Mouse (Mus musculus) left cerebral cortex, postnatal 25 days (tissue): ENCODE results near the gene Ctrb1. TPM values are rescaled to one million over a fixed set of nuclear protein-coding genes. Genes with fewer than 3 reads are reported as not detected.

Experiments used
- DNase-seq, 2 experiments: peaks; one replicate each; pipeline ENCODE4 v3.0.0; 2022; ENCODE audit warnings: low spot score in 2 of 2, mixed read lengths in 1 of 2
- intact Hi-C: fragments of 180-260 bp; cut with DNase I; formaldehyde crosslinking; loops from one replicate; pipeline ENCODE4 v1.15.1; 2025
- total RNA-seq, 2 experiments: library from RNA; stranded (reverse); gene quantifications; 2 replicates each; pipeline ENCODE4 v1.2.3; 2021

Gene Ctrb1
- not detected for total RNA-seq

DNA sequence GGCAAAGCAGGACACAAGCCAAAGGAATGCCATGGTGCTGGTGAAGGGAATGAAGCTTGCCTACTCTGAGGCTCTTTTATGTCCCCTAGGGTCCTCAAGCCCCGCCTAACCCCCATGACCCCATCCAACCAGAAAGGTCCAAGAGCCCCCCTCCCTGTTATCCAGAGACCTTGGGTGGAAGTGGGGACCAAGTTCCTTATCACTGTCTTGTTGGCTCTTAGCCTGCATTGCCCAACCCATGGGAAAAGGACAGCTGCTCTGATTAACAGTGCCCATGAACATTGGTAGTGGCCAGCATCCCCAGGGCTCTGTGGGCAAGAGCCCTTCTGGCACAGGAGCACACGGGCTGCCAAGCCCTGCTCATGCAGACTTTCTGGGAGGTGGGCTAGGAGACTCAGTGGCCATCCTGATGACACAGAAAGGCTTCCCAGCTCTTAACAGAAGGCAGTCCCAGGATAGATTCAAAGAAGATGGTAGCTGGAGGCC lies at the start of gene Ctrb1:
Ctrb1 (minus strand) TSS at position 51 of the 486 bp plus-strand sequence.
- intact Hi-C loops, result no loop called here
- no peak for DNase-seq

DNA sequence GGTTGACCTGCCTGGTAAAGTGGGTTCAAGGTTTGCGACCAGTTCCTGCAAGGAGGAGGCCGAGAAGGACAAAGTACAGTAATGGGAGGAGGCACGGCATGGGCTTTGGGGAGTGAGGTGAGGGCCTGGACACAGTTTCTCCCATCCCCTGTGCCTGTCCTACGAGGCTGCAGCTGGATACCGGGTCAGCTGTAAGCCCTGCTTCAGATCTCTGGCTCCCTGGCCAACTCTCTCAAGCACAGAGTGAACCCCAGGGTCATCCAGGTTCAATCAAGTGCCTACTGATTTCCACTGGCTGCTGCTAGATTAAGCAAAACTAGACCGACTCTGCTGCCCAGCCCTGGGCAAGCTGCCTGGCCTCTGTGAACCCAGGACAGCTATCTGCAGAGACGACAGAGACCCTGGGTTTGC lies 49.5 kb upstream of the Ctrb1 start:
- no peak for DNase-seq
- intact Hi-C loops, result no loop called here

DNA sequence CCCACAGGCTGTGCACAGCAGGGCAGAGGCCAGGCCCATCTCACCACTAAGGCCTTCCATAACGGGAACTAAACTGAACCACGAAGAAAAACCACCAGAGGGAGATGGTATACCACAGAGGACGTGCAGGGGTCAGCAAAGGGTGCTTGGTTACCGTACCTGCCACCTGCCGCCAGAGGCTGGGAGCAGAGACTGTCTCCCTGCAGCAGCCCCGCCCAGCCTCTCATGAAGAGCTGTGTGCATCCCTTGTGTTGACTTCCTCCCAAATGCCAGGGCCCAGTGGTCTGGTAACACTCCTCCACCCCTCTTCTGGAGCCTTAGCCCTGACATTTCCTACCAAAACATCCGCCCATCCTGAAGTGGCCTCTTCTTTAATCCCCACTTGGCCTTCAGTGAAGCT lies 48.8 kb upstream of the Ctrb1 start:
- intact Hi-C loops, result no loop called here
- no peak for DNase-seq

DNA sequence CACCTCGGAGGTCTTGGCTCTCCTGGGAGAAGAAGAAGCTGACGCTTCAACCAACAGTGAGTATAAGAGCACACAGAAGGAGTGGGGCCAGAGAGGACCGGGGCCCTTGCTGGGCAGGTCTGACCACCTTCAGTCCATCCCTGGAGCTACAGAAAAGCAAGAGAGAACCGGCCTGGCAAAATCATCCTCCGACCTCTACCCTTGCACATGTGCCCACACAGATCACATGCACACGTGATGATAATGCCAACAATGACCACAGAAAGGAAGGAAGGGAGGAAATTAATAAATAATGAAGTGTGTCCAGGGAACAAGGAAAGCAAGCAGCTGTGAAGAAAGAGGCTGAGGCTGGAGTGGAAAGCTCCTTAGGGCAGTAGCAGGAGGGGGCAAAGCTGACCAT lies 48.1 kb upstream of the Ctrb1 start:
- no peak for DNase-seq

DNA sequence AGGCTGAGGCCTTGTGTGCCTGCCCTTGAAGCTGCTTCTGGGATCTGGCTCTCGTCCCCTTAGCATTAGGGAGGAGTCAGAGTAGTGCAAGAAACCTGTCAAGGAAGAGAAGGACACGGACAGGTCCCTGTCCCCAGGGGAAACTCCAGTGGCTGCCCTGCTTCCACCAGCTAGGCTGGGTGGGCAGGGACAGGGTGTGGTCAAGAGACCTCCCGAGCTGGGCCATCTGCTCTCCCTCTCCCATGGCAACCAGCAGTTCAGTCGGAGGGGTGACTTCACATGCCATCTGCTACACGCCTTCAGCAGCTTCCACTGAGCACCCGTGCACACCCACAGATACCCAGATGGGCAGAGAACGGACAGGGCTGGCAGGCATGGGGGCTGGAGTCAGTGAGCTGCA lies 45.5 kb upstream of the Ctrb1 start:
- intact Hi-C loops, result no loop called here
- DNase-seq, result peak in 1 of 2 experiments; percentile 86

More for the DNA sequence above, 48.1 kb upstream of the Ctrb1 start:
- intact Hi-C loops, result no loop called here

DNA sequence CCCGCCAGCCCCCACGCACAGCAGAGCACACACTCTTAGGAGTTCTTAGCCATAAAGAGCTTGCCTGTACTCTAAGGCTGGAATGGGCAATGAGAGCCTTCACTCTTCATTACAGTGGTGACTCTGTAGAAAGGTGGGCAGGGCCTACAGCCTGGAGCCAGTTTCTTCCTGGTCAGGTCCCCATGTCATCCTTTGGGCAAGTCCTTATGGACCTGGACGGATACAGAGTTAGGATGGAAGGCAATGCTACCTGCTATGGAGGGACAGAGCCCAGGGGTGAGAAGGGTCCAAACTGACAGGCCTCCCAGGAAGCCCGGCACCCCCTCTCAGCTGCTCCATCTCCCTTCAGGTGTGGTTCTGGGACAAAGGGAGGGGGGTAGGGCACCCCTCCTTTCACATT lies 45.0 kb upstream of the Ctrb1 start:
- intact Hi-C loops, result no loop called here
- DNase-seq, result no peak

DNA sequence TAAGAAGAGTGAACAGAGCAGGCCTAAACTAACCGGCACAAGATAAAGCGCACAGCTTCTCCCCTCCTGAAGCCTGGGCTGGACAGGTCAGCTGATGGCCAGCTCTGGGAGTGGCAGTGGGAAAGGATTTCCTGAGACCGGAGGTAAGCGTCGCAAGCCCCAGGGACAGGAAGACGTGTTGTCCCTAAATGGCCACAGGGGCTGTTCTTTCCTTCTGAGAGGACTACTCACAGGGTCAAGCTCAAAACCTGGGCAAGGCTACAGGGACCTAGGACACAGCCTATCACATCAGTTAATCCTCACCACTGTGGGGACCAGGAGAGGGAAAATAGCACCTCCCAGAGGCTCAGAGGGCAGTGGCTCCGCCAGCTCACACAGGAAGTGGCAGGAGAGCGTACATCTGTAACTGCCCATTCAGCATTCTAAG lies 44.5 kb upstream of the Ctrb1 start:
- intact Hi-C loops, result no loop called here
- DNase-seq, result no peak

DNA sequence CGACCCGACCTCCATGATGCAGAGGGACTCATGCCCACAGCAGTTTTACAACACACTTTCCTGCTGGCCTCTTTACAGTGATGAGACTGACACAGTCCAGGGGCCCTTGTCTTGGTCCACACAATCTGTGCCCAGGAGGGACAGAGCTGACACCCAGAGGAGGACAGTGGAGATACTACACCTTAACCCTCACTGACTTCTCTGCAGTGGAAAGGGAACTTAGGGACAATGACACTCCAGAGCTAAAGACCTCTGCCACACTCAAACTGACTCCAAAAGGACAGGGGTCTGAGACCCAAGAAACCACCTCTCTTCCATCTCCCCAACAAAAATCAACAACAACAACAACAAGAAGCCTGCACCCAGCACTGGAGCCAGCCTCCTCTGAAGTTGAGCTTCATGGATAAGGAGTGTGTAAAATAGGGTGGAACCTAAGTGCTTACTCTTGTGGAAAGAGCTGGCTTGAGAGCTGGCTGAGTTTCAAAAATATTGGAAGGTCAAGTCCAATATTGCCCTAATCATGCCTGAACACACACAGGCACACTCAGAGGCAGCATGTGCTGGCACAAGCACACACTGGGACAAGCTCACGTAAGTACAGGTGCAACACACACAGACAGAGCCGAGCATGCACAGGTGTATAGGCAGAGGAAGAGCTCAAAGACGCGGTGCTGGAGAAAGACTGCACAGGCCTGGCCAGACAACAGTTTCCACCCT lies 43.6 kb upstream of the Ctrb1 start:
- intact Hi-C loops, result no loop called here
- DNase-seq, result no peak

DNA sequence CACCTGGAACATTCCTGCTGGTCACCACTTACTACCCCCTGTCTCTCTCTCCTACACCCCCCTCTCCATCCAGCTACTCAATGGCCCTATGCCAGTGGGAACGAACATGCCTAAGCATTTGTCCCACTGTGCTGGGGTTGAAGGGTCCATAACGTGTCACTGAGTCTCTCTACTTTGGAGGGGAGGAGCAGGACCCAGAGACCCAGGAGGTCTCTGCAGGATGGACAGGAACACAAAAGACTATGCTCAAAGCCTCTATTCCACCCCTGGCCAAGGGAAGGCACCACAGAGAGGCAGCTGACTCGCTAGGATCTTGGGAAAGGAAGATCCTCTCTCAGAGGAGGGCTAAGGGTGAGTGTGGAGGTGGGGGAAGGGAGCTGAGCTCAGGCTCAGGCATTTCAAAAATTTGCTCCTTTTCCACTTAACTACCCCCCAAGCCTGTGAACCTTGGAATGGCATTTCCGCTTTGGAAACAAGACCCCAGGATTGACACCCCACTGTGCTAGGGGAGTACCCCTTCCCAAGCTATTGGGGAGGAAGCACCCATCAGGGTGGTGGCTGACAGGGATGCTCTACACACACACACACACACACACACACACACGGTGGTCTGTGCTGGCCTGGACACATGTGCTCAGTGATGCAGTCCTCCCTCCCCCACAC lies 42.9 kb upstream of the Ctrb1 start:
- intact Hi-C loops, result no loop called here
- no peak for DNase-seq

DNA sequence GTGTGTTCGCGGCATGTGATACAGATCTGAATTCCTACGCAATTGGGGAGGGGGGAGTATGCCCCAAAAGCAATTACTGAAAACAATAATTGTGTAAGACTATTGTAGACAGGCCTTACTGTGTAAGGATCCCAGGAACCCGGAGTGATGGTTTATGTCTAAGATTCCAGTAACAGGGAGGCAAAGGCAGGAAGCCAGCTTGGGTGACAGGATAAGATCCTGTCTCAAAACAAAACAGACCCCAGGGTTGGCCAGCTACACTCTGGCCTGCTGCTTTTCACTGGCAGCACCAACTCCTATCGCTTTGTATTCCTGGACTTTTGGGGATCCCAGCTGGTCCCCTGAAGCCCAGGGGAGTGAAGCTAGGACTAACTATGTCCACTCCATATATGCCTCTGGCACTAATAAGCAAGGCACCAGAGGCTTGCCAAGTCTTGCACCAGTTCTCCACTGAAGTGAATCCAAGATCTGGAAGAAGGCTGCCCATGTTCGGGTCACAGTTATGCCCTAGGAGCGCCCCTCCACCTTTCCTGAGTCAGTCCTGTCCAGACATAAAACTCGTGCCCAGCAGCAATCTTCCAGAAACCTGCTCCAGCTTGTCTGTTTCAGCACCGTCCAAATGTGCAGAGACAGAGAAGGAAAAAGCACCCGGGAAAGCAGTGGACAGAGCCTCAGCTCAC lies 41.7 kb upstream of the Ctrb1 start:
- no peak for DNase-seq
- intact Hi-C loops, result no loop called here

DNA sequence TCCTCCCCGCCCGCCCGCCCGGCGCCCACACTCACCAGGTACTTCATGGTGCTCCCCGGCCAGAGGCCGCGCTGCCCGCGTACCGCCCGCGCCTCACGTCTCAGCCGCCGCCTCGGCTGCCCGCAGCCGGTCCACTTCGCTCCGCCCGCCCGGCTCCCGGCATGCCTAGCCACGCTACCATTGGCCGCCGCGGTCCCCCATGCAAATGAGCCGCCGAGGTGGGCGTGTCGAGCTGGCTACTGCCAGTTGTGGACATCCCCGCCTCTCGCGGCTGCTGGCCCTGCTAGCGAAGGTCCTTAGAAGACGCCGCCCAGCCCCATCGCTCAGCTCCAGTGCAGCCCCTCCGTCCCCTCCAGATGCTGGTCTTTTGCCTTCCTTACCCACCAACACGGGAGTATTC lies 41.2 kb upstream of the Ctrb1 start:
- DNase-seq, result peak; percentile 95 to 97
- intact Hi-C loops, result no loop called here

DNA sequence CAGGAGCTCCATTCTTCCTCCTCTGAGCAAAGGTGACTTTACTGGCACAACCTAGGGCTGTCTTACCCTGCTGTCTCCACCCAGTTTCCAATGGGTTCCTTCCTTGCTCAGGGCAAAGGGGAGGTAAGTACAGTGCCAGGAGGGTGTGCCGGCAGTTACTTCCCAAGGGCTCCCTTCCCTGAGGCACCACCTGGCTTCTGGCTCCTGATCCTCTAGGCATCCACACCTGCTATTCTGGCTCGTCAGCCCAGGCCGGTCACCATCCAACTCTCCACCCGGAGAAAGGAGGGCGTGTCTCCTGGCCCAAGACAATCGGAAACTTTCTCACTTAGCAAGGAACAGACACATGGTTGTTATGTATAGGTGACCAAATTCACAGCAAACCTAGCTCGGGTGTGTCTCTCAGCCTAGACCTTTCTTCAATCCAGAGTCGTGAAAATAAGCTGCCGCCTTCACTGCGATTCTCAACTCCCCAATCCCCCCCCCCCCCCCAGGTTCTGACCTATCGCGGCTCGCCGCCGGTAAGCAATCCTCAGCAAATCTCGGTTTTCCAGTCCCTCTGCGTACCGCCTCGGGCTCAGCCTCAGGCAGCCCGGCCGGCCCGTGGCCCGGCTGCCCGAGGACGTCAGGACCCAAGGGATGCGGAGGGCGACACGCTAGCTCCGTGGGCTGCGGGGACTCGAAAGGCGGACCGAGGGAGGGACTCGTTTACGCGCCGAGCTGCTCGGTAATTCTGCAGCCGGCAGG lies 40.6 kb upstream of the Ctrb1 start:
- DNase-seq, result no peak
- intact Hi-C loops, result no loop called here

DNA sequence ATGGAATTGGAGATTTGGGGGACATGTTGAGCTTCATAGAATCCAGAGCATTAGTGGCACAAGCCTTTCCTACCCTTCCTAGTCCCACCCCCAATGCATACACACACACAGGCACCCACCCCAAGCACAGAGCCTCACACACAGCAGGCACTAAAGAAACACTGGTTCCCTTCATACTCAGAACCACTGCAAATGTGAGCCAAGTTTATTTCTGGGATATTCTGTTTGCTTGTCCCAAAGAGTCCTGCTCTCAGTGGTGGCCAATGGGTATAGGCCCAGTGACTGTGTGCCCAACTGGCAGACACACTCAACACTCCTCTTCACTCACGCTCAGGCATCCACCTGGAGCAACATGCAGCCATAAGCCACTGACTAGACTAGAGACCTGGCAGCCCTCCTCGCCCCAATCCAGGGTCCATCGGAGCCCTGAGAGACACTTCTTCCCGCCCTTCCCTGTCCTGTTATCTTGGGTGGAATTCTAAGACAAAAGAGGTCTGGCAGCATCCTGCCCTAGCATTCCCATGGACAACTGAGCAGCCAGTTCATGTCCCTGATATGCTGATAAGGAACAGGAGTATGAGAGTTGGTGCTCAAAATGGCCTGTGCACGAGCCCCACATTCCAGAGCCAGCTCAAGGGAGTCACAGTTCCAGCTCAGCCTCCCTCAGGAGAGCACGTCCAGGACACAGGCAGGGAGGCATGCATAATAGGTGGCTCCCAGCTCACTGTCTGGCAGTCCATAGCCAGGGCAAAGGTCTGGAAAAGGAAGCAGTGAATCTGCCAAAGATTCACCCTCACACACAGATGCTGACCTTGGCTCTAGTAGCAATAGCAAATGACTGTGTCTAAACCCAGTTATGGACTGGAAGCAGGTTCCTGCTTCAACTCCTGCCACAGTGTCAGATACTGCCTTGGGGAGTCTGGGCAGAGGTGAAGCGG lies 38.7 kb upstream of the Ctrb1 start:
- no peak for DNase-seq
- intact Hi-C loops, result no loop called here

DNA sequence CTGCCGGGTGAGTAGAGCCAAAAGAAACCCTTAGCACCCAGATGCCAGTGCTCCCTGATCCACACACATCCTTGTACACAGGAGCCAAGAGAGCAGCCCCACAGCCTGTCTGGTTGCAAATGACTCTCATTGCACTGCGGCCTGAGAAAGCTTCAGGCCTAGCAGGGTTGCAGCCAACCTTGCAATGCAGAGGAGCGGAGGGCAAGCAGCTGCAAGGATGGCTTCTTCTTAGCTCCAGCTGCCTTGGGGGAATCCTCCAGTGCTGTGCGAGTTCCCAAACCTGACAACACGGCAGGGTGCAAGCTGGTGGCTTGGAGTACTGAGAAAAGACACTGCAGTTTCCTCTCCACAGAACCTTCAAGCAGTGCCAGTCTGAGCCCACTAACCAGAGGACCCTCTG lies 37.7 kb upstream of the Ctrb1 start:
- intact Hi-C loops, result no loop called here
- no peak for DNase-seq

DNA sequence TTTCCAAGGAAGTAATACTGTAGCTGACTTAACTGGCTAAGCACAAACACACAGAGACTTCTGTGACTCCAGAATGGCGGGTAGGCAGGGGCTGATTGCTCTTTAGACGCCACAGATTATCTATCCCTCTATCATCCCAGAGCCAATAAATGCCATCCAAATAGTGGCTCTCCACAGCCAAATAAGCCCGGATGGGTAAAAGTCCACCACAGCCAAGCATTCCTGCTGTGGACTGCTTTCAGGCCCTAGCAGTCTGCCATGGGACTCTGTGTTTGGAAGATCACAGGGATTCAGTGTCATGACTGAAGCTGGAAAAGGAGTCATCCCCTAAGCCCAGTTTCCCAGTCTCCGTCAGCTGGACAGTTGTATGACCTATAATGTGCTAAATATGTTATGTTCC lies 36.7 kb upstream of the Ctrb1 start:
- intact Hi-C loops, result no loop called here
- DNase-seq, result no peak

DNA sequence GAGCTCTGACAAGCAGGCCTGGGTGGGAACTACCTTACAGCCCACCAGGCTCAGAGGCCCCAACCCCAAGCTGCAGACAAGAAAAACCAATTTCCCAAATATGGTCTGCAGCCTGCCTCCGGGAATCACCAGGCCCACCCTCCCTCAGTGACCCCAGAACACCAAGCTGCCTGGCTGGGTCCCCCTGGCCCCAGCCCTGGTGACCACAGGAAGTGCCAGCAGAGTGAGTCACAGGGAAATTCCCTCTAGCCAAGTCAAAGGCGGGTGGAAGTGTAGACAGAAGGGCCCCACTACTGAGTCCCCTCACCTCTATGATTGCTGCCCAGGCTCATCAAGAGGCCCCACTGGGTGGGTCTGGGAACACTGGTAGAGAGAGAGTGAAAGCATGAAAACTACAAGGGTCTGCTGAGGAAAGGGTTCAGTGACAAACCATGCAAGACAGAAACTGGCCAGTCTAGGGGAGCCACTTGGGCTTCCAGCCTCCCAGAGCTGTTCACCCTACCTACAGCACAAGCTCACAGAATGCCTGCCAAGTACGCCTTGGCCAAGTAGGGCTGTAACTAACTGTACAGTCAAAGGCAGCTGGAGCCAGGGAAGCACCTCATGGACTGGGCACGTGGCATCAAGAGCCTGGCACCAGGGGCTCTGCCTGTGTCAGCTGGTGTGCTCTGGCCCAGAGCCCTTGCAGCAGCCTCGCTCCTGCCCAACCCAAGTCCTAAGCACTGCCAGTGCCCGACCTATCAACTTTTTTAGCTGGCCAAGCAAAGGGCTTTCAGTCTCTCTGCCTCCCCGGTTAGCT lies 35.5 kb upstream of the Ctrb1 start:
- peak; percentile 62 to 67 for DNase-seq
- intact Hi-C loops, result no loop called here

DNA sequence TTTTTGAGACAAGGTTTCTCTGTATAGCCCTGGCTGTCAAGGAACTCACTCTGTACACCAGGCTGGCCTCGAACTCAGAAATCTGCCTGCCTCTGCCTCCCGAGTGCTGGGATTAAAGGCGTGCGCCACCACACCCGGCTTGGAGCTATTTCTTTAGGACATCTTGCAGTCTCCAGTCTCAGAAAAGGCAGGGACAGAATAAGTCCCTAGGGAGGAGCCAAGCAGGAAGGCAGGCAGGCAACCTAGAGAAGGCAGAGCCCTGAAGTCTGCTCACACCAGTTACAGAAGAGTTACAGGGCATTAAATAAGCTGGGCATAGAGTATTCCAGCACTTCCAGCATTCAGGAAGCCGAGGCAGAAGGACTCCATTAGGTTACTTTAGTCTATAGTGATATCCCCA lies 34.5 kb upstream of the Ctrb1 start:
- no peak for DNase-seq
- intact Hi-C loops, result no loop called here

DNA sequence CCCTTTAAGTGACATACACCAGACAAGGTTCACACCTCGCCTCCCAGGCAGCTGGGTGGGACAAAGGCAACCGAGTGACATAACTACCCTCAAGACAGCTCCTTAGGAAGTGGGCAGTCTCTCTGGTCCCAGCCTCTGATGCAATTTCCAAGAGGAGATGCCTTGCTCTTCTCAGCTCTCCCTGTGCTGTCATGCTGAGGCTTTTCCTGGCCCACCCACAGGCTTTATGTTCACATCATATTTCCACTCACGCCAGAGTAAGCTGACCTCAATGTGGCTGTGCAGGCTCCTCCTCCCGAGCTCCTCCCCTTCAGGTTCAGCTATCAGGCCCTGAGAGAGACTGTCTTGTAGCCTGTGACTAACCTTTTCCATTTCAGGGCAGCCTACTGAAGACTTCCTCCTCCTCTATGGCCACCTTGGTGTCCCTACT lies 29.3 kb upstream of the Ctrb1 start:
- peak in 1 of 2 experiments; percentile 67 for DNase-seq
- intact Hi-C loops, result no loop called here
